Mouse (Mus musculus) ES-E14 (cell line): ENCODE results near the gene Tmed4. TPM values are rescaled to one million over a fixed set of nuclear protein-coding genes. Genes with fewer than 3 reads are reported as not detected.

Experiments
- DNase-seq: peaks from one replicate; pipeline ENCODE4 v3.0.0-alpha.2; 2013; ENCODE audit warnings: low read depth, low spot score
- H3K27ac ChIP-seq: 2 replicates; pipeline ENCODE4 v1.5.1; 2012; ENCODE audit warnings: low read depth, mild to moderate bottlenecking, low read length, moderate library complexity, mixed read lengths; ENCODE audit not compliant: poor library complexity, insufficient read depth, severe bottlenecking
- H3K36me3 ChIP-seq: 2 replicates; pipeline ENCODE4 v1.6.1; 2012; ENCODE audit warnings: mild to moderate bottlenecking, low read length, moderate library complexity, mixed read lengths; ENCODE audit not compliant: control insufficient read depth, poor library complexity, insufficient read depth, severe bottlenecking
- H3K4me1 ChIP-seq, 2 experiments: fragments of 150-350 bp in 1 of 2; sonication (generic) in 1 of 2; 2 replicates each; pipeline ENCODE4 v1.6.1; 2012; ENCODE audit warnings: low read length in 2 of 2, mild to moderate bottlenecking in 1 of 2, mixed read lengths in 1 of 2; ENCODE audit not compliant: control insufficient read depth in 2 of 2, insufficient read depth in 2 of 2, poor library complexity in 1 of 2
- H3K4me3 ChIP-seq, 2 experiments: fragments of 150-350 bp in 1 of 2; sonication (generic) in 1 of 2; 2 replicates each; pipeline ENCODE4 v1.5.1; 2012; ENCODE audit warnings: low read length in 2 of 2, low read depth in 1 of 2, mild to moderate bottlenecking in 1 of 2, mixed read lengths in 1 of 2; ENCODE audit not compliant: insufficient read depth in 1 of 2, poor library complexity in 1 of 2, severe bottlenecking in 1 of 2
- H3K9ac ChIP-seq: 2 replicates; pipeline ENCODE4 v1.6.1; 2012; ENCODE audit warnings: low read depth, mild to moderate bottlenecking, low read length, mixed read lengths; ENCODE audit not compliant: poor library complexity, insufficient read depth, severe bottlenecking
- H3K9me3 ChIP-seq: fragments of 150-350 bp; sonication (generic); 2 replicates; pipeline ENCODE4 v1.6.1; 2012; ENCODE audit warnings: low read depth, mild to moderate bottlenecking, low read length; ENCODE audit not compliant: control insufficient read depth, insufficient read depth
- CHD2 ChIP-seq: IDR thresholded peaks from 2 replicates; pipeline ENCODE4 v1.6.1; 2014; ENCODE audit warnings: mild to moderate bottlenecking, low read depth, low read length, inconsistent platforms
- HCFC1 ChIP-seq: IDR thresholded peaks from 2 replicates; pipeline ENCODE4 v1.6.1; 2012; ENCODE audit warnings: low read length, inconsistent platforms, borderline replicate concordance; ENCODE audit not compliant: insufficient read depth
- MAFK ChIP-seq: IDR thresholded peaks from 2 replicates; pipeline ENCODE4 v1.6.1; 2014; ENCODE audit warnings: mild to moderate bottlenecking, low read depth, low read length, inconsistent platforms; ENCODE audit not compliant: insufficient read depth
- ZC3H11A ChIP-seq: IDR thresholded peaks from 2 replicates; pipeline ENCODE4 v1.6.1; 2012; ENCODE audit warnings: low read depth, mild to moderate bottlenecking, inconsistent platforms, low read length, borderline replicate concordance
- ZNF384 ChIP-seq: IDR thresholded peaks from 2 replicates; pipeline ENCODE4 v1.6.1; 2012; ENCODE audit warnings: low read depth, low read length, inconsistent platforms
- in situ Hi-C, 2 experiments: fragments of 600-800 bp; cut with MboI; formaldehyde crosslinking; loops; one replicate each; pipeline ENCODE4 v1.15.1; 2025; ENCODE audit warnings: low sequenced_read_pairs in 2 of 2, inconsistent platforms in 1 of 2; ENCODE audit not compliant: unreplicated experiment in 2 of 2
- total RNA-seq: library from RNA; depleted of rRNA; stranded (reverse); fragments of 300-350 nt; gene quantifications from 2 replicates; pipeline ENCODE4 v1.2.3, GENCODE M21; 2012

The Tmed4 gene
- total RNA-seq, 1 experiment, result 79.7 TPM

- no peak overlapping the region for H3K4me3 ChIP-seq
- no peak for TF ChIP-seq MAFK
- no peak for TF ChIP-seq CHD2
- no peak for TF ChIP-seq HCFC1
- no peak for TF ChIP-seq ZNF384
- TF ChIP-seq ZC3H11A, result no peak
- no peak for DNase-seq
- H3K27ac ChIP-seq, result no peak overlapping the region
- H3K9me3 ChIP-seq, result no peaks in the 10 kb centered on the region
- H3K36me3 ChIP-seq, result peaks cover 13% of the 10 kb centered on the region
- H3K4me1 ChIP-seq, result peaks cover 0 to 2% of the 10 kb centered on the region in 2 experiments; a peak in 2 of 4 replicates
- H3K9ac ChIP-seq, result no peak overlapping the region
- in situ Hi-C loops, result no loop called here
These were observed 24.8 kb upstream of the Tmed4 start for GRCm38 (mm10) chr11:6299435-6299834.

GRCm38 (mm10) chr11:6296077-6296476 lies 21.4 kb upstream of the Tmed4 start:
- Histone ChIP-seq H3K9me3 (no peaks in the 10 kb centered on the region), H3K36me3 (peaks cover 11% of the 10 kb centered on the region), H3K27ac (no peak overlapping the region), H3K4me1 (peaks cover 2 to 4% of the 10 kb centered on the region in 2 experiments; a peak in 3 of 4 replicates), H3K9ac (no peak overlapping the region), H3K4me3 (no peak overlapping the region)
- peak; percentile 69 for TF ChIP-seq MAFK
- no peak for TF ChIP-seq HCFC1
- no peak for TF ChIP-seq ZC3H11A
- in situ Hi-C loops, result no loop called here
- DNase-seq, result no peak

- Histone ChIP-seq H3K9ac (no peak overlapping the region), H3K4me1 (peaks cover 2 to 4% of the 10 kb centered on the region in 2 experiments; a peak in 3 of 4 replicates), H3K4me3 (no peak overlapping the region), H3K36me3 (peaks cover 11% of the 10 kb centered on the region), H3K9me3 (no peaks in the 10 kb centered on the region), H3K27ac (no peak overlapping the region)
- in situ Hi-C loops, result no loop called here
- no peak for DNase-seq
- TF ChIP-seq ZNF384 (no peak), MAFK (no peak), ZC3H11A (no peak), HCFC1 (no peak), CHD2 (no peak)
These were observed 20.0 kb upstream of the Tmed4 start for GRCm38 (mm10) chr11:6294632-6295031.

DNA sequence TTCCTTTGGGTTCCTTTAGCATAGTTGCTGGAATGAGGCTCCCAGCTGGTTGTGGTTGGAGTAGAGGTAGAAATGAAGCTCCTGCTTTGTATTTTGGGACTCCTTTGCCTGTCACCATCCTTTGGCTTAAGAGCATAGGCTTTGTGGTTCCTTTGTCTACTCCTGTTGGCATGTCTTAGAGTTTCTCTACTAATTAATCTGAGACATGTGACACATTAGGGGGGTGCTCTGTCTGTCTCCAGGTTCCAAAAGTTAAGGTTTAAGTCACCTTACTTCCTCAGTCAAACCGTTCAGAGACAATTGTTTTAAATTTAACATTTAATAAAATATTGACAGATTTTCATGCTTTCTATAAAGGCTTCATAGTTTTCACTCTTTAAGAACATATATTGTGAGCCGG lies 18.9 kb upstream of the Tmed4 start:
- in situ Hi-C loops, result no loop called here
- no peak for DNase-seq
- no peak for TF ChIP-seq ZNF384
- TF ChIP-seq MAFK, result no peak
- TF ChIP-seq CHD2, result no peak
- TF ChIP-seq ZC3H11A, result no peak
- Histone ChIP-seq H3K9ac (no peak overlapping the region), H3K4me1 (peaks cover 2 to 4% of the 10 kb centered on the region in 2 experiments; a peak in 3 of 4 replicates), H3K36me3 (peaks cover 8% of the 10 kb centered on the region), H3K4me3 (no peak overlapping the region), H3K9me3 (no peaks in the 10 kb centered on the region), H3K27ac (no peak overlapping the region)

- peaks cover 8% of the 10 kb centered on the region for H3K36me3 ChIP-seq
- in situ Hi-C loops, result no loop called here
- no peak for TF ChIP-seq MAFK
- no peak for TF ChIP-seq ZNF384
- no peak for TF ChIP-seq HCFC1
- no peak for DNase-seq
- peak overlapping the region in 1 of 2 experiments; percentile 83; a peak in 1 of 4 replicates for H3K4me3 ChIP-seq
- peaks cover 2 to 4% of the 10 kb centered on the region in 2 experiments; a peak in 3 of 4 replicates for H3K4me1 ChIP-seq
- no peak overlapping the region; the same call in 1 of the 2 replicates for H3K9ac ChIP-seq
- no peaks in the 10 kb centered on the region for H3K9me3 ChIP-seq
- H3K27ac ChIP-seq, result no peak overlapping the region
These were observed 18.3 kb upstream of the Tmed4 start for GRCm38 (mm10) chr11:6292988-6293349.
